Mouse (Mus musculus) adrenal gland, adult 8-10 months (tissue): ENCODE results near the gene Mob3b. TPM values are rescaled to one million over a fixed set of nuclear protein-coding genes. Genes with fewer than 3 reads are reported as not detected.

Source experiments
- total RNA-seq, 4 experiments: library from RNA; stranded (reverse); gene quantifications; 2 replicates each; pipeline ENCODE4 v1.2.4; 2022

Gene Mob3b
- total RNA-seq, 4 experiments from 2014 or later, result 28.5 to 53.9 (median 39.7) TPM

Other genes starting within 250 kb of the Mob3b start
- gene Ifnk, start 5.4 kb downstream of the Mob3b start, total RNA-seq, result under 1 TPM in 1 of 4 experiments, not detected in 3; 0.38 TPM
- gene C9orf72, start 68.7 kb upstream of the Mob3b start, total RNA-seq, result 10 to 100 TPM; 14.9 to 24.3 (median 20.1) TPM